Mouse (Mus musculus) liver (tissue): ENCODE data around the gene Slc38a6.

Experiments
- DNase-seq: peaks from one replicate; pipeline ENCODE4 v3.0.0-alpha.2; 2020; ENCODE audit warnings: mixed read lengths

The Slc38a6 gene

DNA sequence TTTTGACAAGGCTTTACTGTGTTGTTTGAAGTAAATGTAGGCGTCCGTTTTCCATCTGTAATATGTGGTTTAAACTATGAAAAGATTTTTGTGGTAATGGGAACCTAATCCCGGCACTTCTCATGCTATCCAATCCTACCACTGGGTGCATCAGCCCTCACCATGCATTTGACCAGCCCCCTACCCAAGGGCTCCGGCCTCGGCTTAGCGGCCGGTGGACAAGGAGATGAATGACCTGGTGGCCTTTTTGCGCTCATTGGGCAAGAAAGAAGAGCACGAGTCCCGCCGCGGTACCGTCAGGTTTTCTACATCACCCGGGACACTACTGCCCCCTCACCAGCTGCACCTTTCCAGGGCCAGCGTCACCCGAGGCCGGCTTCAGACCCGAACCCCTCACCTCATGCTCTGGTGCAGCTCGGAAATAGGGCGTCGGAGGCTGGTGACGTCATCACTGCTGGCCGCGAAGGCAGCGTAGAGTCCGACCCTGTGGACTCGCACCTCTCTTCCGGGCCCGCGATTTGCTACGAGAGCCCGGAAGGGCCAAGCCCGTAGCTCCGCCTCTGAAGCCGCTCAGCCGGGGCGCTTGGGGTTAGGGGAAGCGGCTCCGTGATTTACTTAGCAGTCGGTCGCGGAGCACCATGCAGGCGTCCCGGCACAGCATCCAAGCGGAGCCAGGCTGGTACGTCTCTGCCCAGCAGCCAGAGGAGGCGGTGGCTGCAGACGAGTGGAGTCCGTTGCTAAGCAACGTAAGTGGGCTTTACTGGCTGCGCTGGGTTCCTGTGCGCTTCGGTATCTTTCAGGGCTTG, at the start of gene Slc38a6, which contains the start of gene Trmt5:
Gene Slc38a6, plus strand, starts transcription at position 493 of the 806 bp plus-strand sequence.
Gene Trmt5, minus strand, starts transcription at position 424 of the 806 bp plus-strand sequence.
- peak; percentile 90 for DNase-seq

DNA sequence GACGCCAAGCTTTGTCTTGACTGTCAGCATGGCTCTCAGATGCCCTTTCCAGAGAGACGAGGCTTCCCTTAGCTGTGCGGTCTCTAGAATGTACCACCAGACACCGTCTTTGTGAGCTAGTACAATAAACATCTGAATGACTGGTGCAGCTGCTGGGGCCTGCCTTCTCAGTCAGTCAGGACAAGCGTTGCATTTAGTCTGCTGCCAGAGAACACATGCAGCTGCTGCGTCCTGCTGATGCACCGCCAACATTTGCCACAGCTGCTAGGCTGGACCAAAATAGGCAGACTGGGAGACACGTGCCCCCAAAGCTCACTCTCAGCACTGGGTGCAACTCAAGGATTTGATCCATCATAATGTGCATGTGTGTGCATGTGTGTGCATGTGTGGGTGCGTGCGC, 44.6 kb upstream of the Slc38a6 start:
- DNase-seq, result peak; percentile 10

- DNase-seq, result no peak
These were observed 40.9 kb upstream of the Slc38a6 start for GRCm38 (mm10) chr12:73245687-73246086.

GRCm38 (mm10) chr12:73255006-73255405, 31.6 kb upstream of the Slc38a6 start:
- DNase-seq, result no peak

DNA sequence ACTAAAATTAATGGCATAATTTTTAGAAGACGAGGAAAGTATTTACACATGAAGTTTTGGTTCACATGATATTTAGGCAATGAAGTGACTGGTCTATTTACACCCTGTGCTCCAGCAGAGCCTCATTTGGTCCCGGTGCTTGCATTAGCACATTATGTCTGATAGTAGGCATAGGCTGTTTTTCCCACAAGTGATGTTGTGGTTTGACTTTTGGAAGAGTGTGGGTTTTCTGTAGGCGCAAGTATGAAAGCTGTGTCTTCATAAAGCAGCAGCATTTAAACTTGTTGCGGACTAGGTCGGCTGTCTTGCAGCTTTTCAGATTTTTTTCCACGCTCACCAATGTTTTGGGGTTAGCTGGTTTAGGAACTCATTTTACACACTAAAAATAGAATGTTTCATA, 27.3 kb upstream of the Slc38a6 start:
- DNase-seq, result no peak

DNA sequence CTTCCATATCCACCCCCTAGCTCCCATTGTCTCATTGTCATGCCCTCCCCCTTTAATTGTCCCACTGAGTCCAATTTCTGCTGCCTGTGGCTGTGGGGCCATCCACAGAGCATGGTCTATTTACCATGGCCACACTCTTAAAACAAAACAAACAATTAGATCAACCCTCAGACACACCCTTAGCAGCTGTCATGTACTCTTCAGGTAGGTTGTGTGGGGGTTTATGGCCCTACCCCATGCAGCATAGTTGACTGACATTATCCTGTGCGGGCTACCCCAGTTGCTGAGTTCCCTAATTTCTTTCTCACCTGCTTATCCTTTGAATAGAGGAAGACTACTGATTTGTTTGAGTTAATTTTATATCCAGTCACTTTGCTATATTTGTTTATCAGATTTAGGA, 26.2 kb upstream of the Slc38a6 start:
- DNase-seq, result no peak

DNA sequence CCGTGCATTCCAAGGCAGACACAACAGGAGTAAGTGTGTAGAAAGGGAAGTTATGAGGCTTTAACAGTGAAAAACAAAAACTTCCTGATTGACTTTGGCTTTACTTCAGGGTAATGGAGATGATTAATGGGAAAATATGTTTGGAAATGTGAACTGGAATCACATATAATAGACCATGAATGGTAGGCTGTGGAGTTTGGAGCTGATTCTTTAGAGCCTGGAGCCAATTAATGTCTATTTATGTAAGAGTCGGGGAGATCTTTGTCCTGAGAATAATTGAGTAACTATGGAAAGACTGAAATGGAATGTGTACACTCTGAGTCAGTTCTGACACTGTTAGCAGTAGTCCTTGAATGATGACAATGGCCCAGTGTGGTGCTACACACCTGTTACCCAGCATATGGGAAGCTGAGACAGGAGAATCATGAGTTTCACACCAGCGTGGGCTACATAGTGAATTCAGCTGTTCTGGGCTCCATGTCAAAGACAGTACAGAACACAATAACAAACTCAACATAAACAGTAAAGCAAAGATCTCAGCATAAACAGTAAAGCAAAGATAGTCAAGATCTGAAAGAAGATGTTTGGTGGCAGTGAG, 21.1 kb upstream of the Slc38a6 start:
- DNase-seq, result no peak

DNA sequence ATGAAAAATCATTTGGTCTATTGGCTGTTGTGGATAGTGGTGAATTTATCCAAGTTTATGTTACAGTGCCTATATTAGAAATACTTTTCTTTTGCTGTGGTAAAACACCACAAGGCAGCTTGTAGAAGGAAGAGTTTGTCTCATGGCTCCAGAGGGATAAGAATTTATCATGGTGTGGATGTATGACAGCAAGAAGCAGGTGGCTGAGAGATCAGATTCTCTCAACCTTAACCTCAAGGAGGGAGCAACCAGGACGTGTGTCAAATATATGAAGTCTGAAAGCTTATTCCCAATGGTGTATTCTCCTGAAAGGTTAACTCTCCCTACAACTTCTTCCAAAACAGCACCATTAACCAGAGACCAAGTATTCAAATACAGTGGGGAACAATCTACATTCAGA, 20.0 kb upstream of the Slc38a6 start:
- no peak for DNase-seq

DNA sequence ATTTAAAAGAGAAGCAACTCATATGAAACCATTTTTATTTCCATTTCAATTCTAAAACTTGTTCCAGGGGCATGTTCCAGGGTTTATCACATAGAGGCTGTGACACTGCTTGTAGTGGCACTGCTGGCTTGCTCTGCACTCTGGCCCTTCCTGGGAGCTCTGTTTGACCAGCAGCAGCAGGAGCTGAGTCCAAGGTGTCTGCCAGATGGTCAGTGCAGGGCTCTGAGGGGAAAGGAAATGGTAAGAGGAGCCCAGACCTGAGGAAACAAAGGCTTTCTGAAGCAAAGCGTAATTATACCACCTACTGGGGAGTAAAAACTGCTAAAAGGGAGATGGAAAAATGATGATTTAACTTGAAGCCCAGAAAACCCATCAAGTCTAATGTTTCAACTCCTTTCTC, 18.1 kb upstream of the Slc38a6 start:
- no peak for DNase-seq

- no peak for DNase-seq
These were observed 17.0 kb upstream of the Slc38a6 start for GRCm38 (mm10) chr12:73269531-73269930.

- no peak for DNase-seq
These were observed 16.6 kb upstream of the Slc38a6 start for GRCm38 (mm10) chr12:73269933-73270332.

GRCm38 (mm10) chr12:73274921-73275320, 11.7 kb upstream of the Slc38a6 start:
- no peak for DNase-seq

GRCm38 (mm10) chr12:73287609-73288008, 1.0 kb downstream of the Slc38a6 start:
- peak; percentile 23 for DNase-seq

DNA sequence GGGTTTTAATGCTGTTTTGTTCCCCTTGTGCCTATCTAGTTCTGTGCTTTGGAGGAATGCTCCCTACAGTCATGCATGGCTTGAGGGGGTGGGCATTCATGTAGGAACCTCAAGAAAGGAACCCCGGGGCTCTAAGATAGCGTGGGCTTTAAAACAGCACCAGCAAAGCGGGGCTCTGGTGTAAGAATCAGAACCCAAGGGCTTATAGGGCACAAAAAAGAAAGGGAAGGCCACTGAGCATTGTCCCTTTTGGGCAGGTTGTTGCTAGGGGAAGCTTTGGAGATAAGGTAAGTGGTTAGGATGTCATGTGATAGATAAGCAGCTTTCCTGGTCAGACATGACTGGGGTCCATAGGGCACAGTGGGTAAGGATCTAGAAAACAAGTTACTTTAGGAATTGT, 2.0 kb downstream of the Slc38a6 start:
- no peak for DNase-seq

DNA sequence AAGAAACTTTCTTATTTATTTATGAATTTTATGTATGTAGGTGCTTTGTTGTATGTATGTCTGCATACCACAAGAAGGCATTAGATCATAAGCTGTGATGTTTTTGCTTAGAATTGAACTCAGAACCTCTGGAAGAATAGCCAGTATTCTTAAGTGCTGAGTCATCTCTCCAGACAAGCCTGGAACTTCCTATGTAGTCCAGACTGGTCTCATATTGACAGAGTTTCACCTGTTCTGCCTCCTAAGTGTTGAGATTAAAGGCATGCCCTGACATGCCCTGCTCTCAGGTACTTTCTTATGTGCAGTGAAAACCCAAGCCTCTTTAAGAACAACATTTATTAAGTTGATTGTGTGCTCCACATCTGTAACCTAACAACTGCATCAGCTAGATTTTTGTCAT, 8.3 kb downstream of the Slc38a6 start:
- no peak for DNase-seq

GRCm38 (mm10) chr12:73295505-73296140, 9.0 kb downstream of the Slc38a6 start:
- DNase-seq, result no peak

DNA sequence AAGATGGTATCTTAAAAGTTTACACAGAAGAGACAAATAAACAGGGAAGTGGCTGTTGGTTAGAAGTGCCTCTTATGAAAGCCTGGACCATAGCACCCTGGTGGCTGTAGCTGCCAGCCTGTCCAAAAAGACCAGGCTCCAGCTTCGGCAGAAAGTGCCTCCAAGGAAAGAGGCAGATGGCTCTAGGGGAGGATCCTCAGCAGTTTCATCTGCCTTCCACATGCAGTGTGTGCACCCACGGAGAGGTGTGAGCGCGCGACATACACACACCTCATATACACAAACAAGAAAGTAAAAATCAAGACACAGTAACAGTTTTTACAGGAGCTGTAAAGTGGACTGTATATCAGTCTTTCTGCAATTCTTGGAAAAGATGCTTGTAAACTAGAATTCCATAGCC, 12.0 kb downstream of the Slc38a6 start:
- DNase-seq, result no peak

GRCm38 (mm10) chr12:73300531-73300930, 14.0 kb downstream of the Slc38a6 start:
- DNase-seq, result no peak

- DNase-seq, result no peak
These were observed 18.1 kb downstream of the Slc38a6 start for GRCm38 (mm10) chr12:73304636-73305035.

DNA sequence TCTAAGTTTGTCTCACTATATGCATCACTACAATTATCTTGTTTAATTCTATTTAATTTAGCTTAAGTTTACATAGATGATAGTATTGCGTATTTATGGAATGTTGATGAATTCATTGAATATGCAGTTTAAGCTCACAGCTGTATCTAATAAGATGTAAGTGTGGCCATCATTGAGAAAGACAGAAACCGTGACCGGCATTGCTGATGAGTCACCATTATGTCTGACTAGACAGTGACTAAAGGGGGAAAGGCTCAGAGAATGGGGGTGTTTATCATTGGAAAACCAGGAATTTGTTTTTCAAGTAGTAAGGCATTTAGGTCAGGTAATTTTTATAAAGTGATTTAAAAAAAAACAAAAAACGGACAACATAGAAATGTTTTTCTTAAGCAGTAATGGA, 21.2 kb downstream of the Slc38a6 start:
- no peak for DNase-seq

DNA sequence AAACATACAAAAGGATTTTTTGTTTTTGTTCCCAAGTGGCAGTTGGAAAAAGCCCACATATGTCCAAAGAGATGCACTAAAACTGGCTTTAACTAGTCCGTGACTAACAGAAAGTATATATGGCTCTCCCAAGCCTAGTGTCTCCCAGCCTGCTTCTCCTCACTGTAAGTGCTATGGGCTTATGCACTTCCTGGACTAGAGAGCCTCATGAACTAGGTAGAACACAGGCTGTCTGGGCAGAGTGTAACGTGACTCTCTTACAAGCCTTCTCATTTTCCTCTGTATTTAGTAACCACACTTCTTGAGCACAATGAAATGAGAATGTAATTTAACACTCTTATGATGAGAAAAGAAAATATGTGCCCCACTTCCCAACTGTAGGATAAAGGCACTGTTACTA, 22.1 kb downstream of the Slc38a6 start:
- no peak for DNase-seq

DNA sequence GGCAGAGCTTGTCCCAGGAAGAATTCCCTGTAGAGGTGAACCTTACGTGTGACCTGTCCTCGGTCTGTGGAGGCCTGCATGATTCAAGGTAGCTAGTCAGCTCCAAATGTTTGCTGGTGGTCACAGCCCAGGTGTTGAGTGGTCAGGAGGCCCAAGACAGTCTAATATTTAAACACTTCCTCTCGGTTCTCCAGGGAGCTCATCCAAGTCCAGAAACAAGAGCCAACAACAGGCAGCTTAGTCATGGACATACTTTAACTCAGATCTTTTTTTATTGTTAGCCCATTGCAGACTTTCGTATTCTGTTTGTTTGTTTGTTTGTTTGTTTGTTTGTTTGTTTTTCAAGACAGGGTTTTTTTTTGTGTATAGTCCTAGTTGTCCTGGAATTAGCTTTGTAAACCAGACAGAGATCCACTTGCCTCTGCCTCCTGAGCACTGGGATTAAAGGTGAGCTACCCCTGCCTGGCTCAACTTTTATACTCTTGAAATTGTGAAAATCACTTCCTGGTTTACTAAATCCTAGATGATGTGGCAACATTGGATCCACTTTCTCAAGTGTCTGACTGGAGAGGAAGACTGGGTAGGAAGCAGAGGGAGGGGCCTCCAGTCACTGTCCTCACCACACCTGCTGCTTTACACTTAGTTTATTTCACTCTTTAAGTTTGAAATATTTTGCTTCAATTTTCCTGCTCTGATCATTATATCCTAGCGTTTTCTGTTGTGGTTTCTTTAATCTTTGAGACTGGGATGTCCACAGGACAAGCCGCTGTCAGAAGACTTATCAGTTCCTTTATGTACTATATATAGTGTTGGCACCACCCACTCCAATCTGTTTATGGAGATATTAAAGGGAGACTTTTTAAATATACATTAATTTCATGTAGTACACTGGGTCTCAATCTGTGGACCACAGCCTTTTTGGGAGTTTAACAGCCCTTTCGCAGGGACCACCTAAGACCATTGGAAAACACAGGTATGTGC, 31.4 kb downstream of the Slc38a6 start:
- DNase-seq, result no peak

DNA sequence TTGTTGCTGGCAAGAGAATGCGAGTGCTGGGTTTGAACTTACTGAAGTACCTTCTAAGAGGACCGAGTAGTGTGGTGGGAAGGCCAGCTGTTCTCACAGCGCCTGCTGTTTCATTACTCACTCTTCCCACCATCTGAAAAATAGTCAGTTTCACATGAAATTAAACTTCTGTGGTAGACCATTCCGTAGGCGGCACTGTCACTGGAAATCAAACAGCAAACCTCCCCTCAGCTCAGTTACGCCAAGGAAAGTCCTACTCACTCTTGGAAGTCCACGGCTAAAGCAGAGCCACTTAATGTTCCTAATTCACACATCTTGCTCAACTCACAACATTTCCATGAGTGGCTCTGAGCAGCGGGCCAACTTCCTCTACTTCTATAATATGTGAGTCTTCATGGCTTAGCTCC, 37.6 kb downstream of the Slc38a6 start:
- no peak for DNase-seq
